Mouse (Mus musculus) heart, embryonic 14.5 days (tissue): Measurements from ENCODE around the gene Nos1ap. TPM values are rescaled to one million over a fixed set of nuclear protein-coding genes. Genes with fewer than 3 reads are reported as not detected.

Source experiments
- ATAC-seq: fragments of 200-750 bp; cut with Nextera tagmentation; 2 replicates; pipeline ENCODE4 v1.8.0; 2017; ENCODE audit warnings: low read depth, moderate TSS enrichment; ENCODE audit not compliant: insufficient number of reproducible peaks, insufficient read depth, low FRiP score
- H3K27ac ChIP-seq, 2 experiments: fragments of 200-500 bp in 1 of 2; fragments of 300-500 bp in 1 of 2; sonication (generic) in 1 of 2; replicated peaks in 1 of 2; 2 replicates each; pipeline ENCODE4 v1.5.1; 2012 to 2014; ENCODE audit warnings: low read depth in 2 of 2, low read length in 2 of 2, control low read depth in 1 of 2, mild to moderate bottlenecking in 1 of 2, mixed read lengths in 1 of 2; ENCODE audit not compliant: control insufficient read depth in 1 of 2, insufficient read depth in 1 of 2
- H3K27me3 ChIP-seq: fragments of 300-500 bp; sonication (generic); 2 replicates; pipeline ENCODE4 v1.6.1; 2014; ENCODE audit warnings: mild to moderate bottlenecking, low read length, control low read depth; ENCODE audit not compliant: control insufficient read depth, insufficient read depth
- H3K36me3 ChIP-seq: fragments of 300-500 bp; sonication (generic); 2 replicates; pipeline ENCODE4 v1.6.1; 2014; ENCODE audit warnings: mild to moderate bottlenecking, control low read depth, low read length, mixed read lengths; ENCODE audit not compliant: control insufficient read depth, insufficient read depth
- H3K4me1 ChIP-seq, 2 experiments: fragments of 200-500 bp in 1 of 2; fragments of 300-500 bp in 1 of 2; sonication (generic) in 1 of 2; 2 replicates each; pipeline ENCODE4 v1.6.1; 2012 to 2014; ENCODE audit warnings: low read length in 2 of 2, control low read depth in 1 of 2, mixed read lengths in 1 of 2; ENCODE audit not compliant: control insufficient read depth in 2 of 2, insufficient read depth in 2 of 2
- H3K4me2 ChIP-seq: fragments of 300-500 bp; sonication (generic); 2 replicates; pipeline ENCODE4 v1.6.1; 2014; ENCODE audit warnings: mild to moderate bottlenecking, low read length
- H3K4me3 ChIP-seq, 2 experiments: fragments of 200-500 bp in 1 of 2; fragments of 300-500 bp in 1 of 2; sonication (generic) in 1 of 2; 2 replicates each; pipeline ENCODE4 v1.5.1; 2012 to 2014; ENCODE audit warnings: low read length in 2 of 2, mild to moderate bottlenecking in 2 of 2, control low read depth in 1 of 2, low read depth in 1 of 2, moderate library complexity in 1 of 2; ENCODE audit not compliant: control insufficient read depth in 1 of 2, insufficient read depth in 1 of 2
- H3K9ac ChIP-seq: fragments of 300-500 bp; sonication (generic); 2 replicates; pipeline ENCODE4 v1.6.1; 2014; ENCODE audit warnings: mild to moderate bottlenecking, low read length
- H3K9me3 ChIP-seq: fragments of 300-500 bp; sonication (generic); 2 replicates; pipeline ENCODE4 v1.6.1; 2016; ENCODE audit warnings: low read length, control low read depth; ENCODE audit not compliant: control insufficient read depth
- WGBS: fragments of 180-500 bp; shearing (Covaris S2); extraction: QIAGEN DNeasy Blood & Tissue Kit; methylation state at CpG from one replicate; pipeline ENCODE4 v1.1.7; 2014; 5-methylcytosine and 5-hydroxymethylcytosine counted together
- polyA plus RNA-seq: library from polyadenylated mRNA; unstranded; fragments of >200 nt; fragmentation: Nextera tagmentation; extraction: Ambion mirVana; gene quantifications from 2 replicates; pipeline ENCODE4 v1.2.1, GENCODE M21; 2014

Gene Nos1ap
- polyA plus RNA-seq, 1 experiment from 2014 or later = 18.3 TPM

- Histone ChIP-seq H3K27me3 (no peaks in the 10 kb centered on the region), H3K4me2 (no peak overlapping the region), H3K4me1 (peaks cover 7 to 17% of the 10 kb centered on the region in 2 experiments; a peak in 3 of 4 replicates), H3K36me3 (no peaks in the 10 kb centered on the region), H3K9ac (no peak overlapping the region), H3K9me3 (no peaks in the 10 kb centered on the region), H3K4me3 (no peak overlapping the region), H3K27ac (no peak overlapping the region)
- WGBS = 85% methylated on average over 2 of the region's 2 CpGs
- ATAC-seq = no peak
Measured at GRCm38 (mm10) chr1:170428141-170428540, 161.5 kb downstream of the Nos1ap start.

GRCm38 (mm10) chr1:170424258-170424889, 165.3 kb downstream of the Nos1ap start:
- Histone ChIP-seq H3K9ac (no peak overlapping the region), H3K36me3 (no peaks in the 10 kb centered on the region), H3K4me3 (no peak overlapping the region), H3K4me1 (no peaks in the 10 kb centered on the region), H3K4me2 (no peak overlapping the region), H3K9me3 (no peaks in the 10 kb centered on the region), H3K27me3 (no peaks in the 10 kb centered on the region), H3K27ac (no peak overlapping the region)
- ATAC-seq = no peak
- 84% methylated on average over 10 of the region's 10 CpGs for WGBS

GRCm38 (mm10) chr1:170423048-170423447, 166.6 kb downstream of the Nos1ap start:
- Histone ChIP-seq H3K4me3 (no peak overlapping the region), H3K4me2 (no peak overlapping the region), H3K9ac (no peak overlapping the region), H3K27ac (no peak overlapping the region), H3K9me3 (no peaks in the 10 kb centered on the region), H3K4me1 (no peaks in the 10 kb centered on the region), H3K27me3 (no peaks in the 10 kb centered on the region), H3K36me3 (no peaks in the 10 kb centered on the region)
- WGBS = 86% methylated on average over 1 of the region's 1 CpGs
- ATAC-seq = no peak

- Histone ChIP-seq H3K9me3 (no peaks in the 10 kb centered on the region), H3K36me3 (no peaks in the 10 kb centered on the region), H3K27ac (no peak overlapping the region), H3K4me1 (no peaks in the 10 kb centered on the region), H3K9ac (no peak overlapping the region), H3K4me2 (no peak overlapping the region), H3K27me3 (no peaks in the 10 kb centered on the region), H3K4me3 (no peak overlapping the region)
- WGBS = 86% methylated on average over 4 of the region's 4 CpGs
- ATAC-seq = no peak
Measured at GRCm38 (mm10) chr1:170422188-170422587, 167.5 kb downstream of the Nos1ap start.

GRCm38 (mm10) chr1:170419961-170420360, 169.7 kb downstream of the Nos1ap start:
- no peak for ATAC-seq
- no peak overlapping the region for H3K4me3 ChIP-seq
- H3K4me2 ChIP-seq = no peak overlapping the region
- no peak overlapping the region for H3K9ac ChIP-seq
- H3K4me1 ChIP-seq = no peaks in the 10 kb centered on the region
- no peaks in the 10 kb centered on the region for H3K9me3 ChIP-seq
- no peak overlapping the region for H3K27ac ChIP-seq
- H3K27me3 ChIP-seq = no peaks in the 10 kb centered on the region
- WGBS = 91% methylated on average over 3 of the region's 3 CpGs
- H3K36me3 ChIP-seq = no peaks in the 10 kb centered on the region

GRCm38 (mm10) chr1:170418131-170418530, 171.5 kb downstream of the Nos1ap start:
- 74% methylated on average over 1 of the region's 1 CpGs for WGBS

GRCm38 (mm10) chr1:170416967-170417366, 172.7 kb downstream of the Nos1ap start:
- Histone ChIP-seq H3K27me3 (no peaks in the 10 kb centered on the region), H3K9ac (no peak overlapping the region)
- 57% methylated on average over 2 of the region's 2 CpGs for WGBS

More at GRCm38 (mm10) chr1:170418131-170418530, 171.5 kb downstream of the Nos1ap start:
- no peaks in the 10 kb centered on the region for H3K9me3 ChIP-seq
- no peak for ATAC-seq
- H3K4me1 ChIP-seq = no peaks in the 10 kb centered on the region
- no peak overlapping the region for H3K9ac ChIP-seq
- H3K4me3 ChIP-seq = no peak overlapping the region
- H3K27me3 ChIP-seq = no peaks in the 10 kb centered on the region
- H3K36me3 ChIP-seq = no peaks in the 10 kb centered on the region
- no peak overlapping the region for H3K4me2 ChIP-seq
- H3K27ac ChIP-seq = no peak overlapping the region

GRCm38 (mm10) chr1:170416206-170416605, 173.5 kb downstream of the Nos1ap start:
- H3K27ac ChIP-seq = no peak overlapping the region
- no peak for ATAC-seq
- H3K4me2 ChIP-seq = no peak overlapping the region
- H3K9me3 ChIP-seq = no peaks in the 10 kb centered on the region
- no peaks in the 10 kb centered on the region for H3K27me3 ChIP-seq
- peaks cover 5 to 6% of the 10 kb centered on the region in 2 experiments; a peak in 1 of 4 replicates for H3K4me1 ChIP-seq
- H3K9ac ChIP-seq = no peak overlapping the region
- H3K36me3 ChIP-seq = no peaks in the 10 kb centered on the region
- H3K4me3 ChIP-seq = no peak overlapping the region
- 64% methylated on average over 6 of the region's 6 CpGs for WGBS

More at GRCm38 (mm10) chr1:170416967-170417366, 172.7 kb downstream of the Nos1ap start:
- Histone ChIP-seq H3K9me3 (no peaks in the 10 kb centered on the region), H3K36me3 (no peaks in the 10 kb centered on the region), H3K4me2 (no peak overlapping the region), H3K4me1 (peaks cover under 1 to 2% of the 10 kb centered on the region in 2 experiments; a peak in 1 of 4 replicates), H3K4me3 (no peak overlapping the region), H3K27ac (no peak overlapping the region)
- ATAC-seq = no peak
